Mouse (Mus musculus): ENCODE data around the gene Cops7a. TPM values are rescaled to one million over a fixed set of nuclear protein-coding genes. Genes with fewer than 3 reads are reported as not detected.

The Cops7a gene
- polyA plus RNA-seq, 1 experiment from 2014 or later: 163 TPM

DNA sequence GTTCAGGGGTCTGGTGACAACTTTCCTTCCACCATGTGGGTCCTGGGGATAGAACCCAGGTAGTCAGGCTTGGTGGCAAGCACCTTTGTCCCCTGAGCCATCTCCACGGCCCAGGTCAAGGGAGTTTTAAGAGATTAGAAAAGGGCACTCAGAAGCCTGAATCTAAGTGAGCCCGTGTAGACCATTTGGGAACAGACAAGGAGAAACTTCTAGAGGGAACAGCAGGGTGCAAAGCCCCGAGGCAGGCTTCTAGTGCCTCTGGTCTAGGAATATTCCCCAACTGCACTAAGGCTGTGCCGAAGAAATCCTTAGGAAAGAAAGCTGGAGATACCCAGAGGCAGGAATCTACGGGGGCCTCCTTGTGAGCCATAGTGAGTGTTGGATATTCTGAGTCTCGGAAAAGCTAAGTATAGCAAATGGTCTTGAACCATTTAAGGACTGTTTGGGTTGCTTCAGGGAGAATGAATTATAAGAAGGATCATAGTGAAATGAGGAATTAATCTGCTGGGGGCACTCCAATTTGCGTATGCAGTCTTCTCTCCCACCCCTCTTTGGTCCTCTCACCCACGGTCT, 30.6 kb upstream of the Cops7a start:
- ATAC-seq (replicated peaks; ENCODE audit: low FRiP score): no peak
- Histone ChIP-seq H3K36me3 (no peaks in the 10 kb centered on the region), H3K4me2 (peak overlapping the region; percentile 100), H3K27me3 (peaks cover 90% of the 10 kb centered on the region), H3K9me3 (replicated peaks) (no peaks in the 10 kb centered on the region), H3K4me1 (peaks cover 34% of the 10 kb centered on the region), H3K9ac (no peak overlapping the region), H3K27ac (no peak overlapping the region), H3K4me3 (replicated peaks) (0 out of 2 replicates have a peak overlapping the region, but pooled peaks have one; percentile 57)
- WGBS: 48% methylated on average over 8 of the region's 8 CpGs

DNA sequence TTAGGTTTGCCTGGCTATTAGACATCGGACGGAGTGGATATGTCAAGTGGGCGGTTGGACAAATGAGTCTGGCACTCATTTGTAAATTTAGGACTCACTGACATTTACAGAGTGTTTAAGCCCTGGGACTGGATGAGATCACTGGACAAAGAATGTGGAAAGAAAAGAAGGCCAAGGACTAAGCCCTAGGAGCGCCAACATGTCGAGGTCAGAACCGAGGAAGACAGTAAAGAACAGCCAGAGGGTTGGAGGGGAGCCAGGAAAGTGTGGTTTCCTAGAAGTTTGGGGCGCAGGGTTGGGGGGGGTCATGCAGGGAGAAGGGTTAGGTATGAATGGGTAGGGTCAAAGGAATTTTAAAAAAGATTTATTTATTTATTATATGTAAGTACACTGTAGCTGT, 29.9 kb upstream of the Cops7a start:
- Histone ChIP-seq H3K36me3 (no peaks in the 10 kb centered on the region), H3K9me3 (replicated peaks) (peaks cover 2% of the 10 kb centered on the region; the same call in 1 of the 2 replicates), H3K4me1 (peaks cover 34% of the 10 kb centered on the region), H3K4me3 (replicated peaks) (no peak overlapping the region), H3K27ac (no peak overlapping the region), H3K27me3 (peaks cover 84% of the 10 kb centered on the region), H3K9ac (no peak overlapping the region), H3K4me2 (no peak overlapping the region)
- 82% methylated on average over 7 of the region's 7 CpGs for WGBS
- no peak for ATAC-seq (replicated peaks; ENCODE audit: low FRiP score)

- peak; percentile 58 for ATAC-seq (replicated peaks; ENCODE audit: low FRiP score)
- H3K9ac ChIP-seq: no peak overlapping the region
- H3K4me2 ChIP-seq: peak overlapping the region; percentile 26; the same call in 1 of the 2 replicates
- H3K4me1 ChIP-seq: peaks cover 34% of the 10 kb centered on the region
- peaks cover 70% of the 10 kb centered on the region for H3K27me3 ChIP-seq
- 9% methylated on average over 11 of the region's 11 CpGs for WGBS
- H3K27ac ChIP-seq: no peak overlapping the region
- no peaks in the 10 kb centered on the region for H3K36me3 ChIP-seq
- H3K4me3 ChIP-seq (replicated peaks): no peak overlapping the region
- H3K9me3 ChIP-seq (replicated peaks): peaks cover 5% of the 10 kb centered on the region; the same call in 1 of the 2 replicates
Measured at GRCm38 (mm10) chr6:124993876-124994275, 28.5 kb upstream of the Cops7a start.

DNA sequence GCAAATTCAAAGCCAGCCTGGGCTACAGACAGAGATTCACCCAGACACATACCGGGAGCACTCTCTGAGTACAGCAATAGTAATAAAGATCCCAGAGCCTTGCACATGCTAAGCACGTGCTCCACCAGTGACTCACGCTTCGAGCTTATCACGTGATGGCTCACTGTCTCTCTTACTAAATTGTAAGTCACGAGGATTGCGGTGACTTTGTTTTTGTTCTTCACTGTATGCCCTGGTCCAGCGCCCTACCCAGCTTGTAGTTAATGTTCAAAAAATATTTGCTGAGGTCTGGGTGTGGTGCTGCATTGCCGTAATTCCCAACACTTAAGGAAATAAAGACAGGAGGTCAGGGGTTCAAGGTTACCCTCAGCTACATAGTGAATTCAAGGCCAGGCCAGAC, 28.0 kb upstream of the Cops7a start:
- Histone ChIP-seq H3K4me2 (no peak overlapping the region), H3K9me3 (replicated peaks) (peaks cover 5% of the 10 kb centered on the region; the same call in 1 of the 2 replicates), H3K4me1 (peaks cover 29% of the 10 kb centered on the region), H3K27ac (no peak overlapping the region), H3K4me3 (replicated peaks) (no peak overlapping the region), H3K9ac (no peak overlapping the region), H3K27me3 (peaks cover 65% of the 10 kb centered on the region), H3K36me3 (no peaks in the 10 kb centered on the region)
- no peak for ATAC-seq (replicated peaks; ENCODE audit: low FRiP score)
- 75% methylated on average over 9 of the region's 9 CpGs for WGBS

- peaks cover 5% of the 10 kb centered on the region; the same call in 1 of the 2 replicates for H3K9me3 ChIP-seq (replicated peaks)
- no peak overlapping the region for H3K4me3 ChIP-seq (replicated peaks)
- no peak overlapping the region for H3K9ac ChIP-seq
- peaks cover 54% of the 10 kb centered on the region for H3K27me3 ChIP-seq
- WGBS: 30% methylated on average over 4 of the region's 4 CpGs
- no peak for ATAC-seq (replicated peaks; ENCODE audit: low FRiP score)
- no peak overlapping the region for H3K4me2 ChIP-seq
- H3K36me3 ChIP-seq: no peaks in the 10 kb centered on the region
- no peak overlapping the region for H3K27ac ChIP-seq
- peaks cover 18% of the 10 kb centered on the region for H3K4me1 ChIP-seq
Measured at GRCm38 (mm10) chr6:124992241-124992640, 26.9 kb upstream of the Cops7a start.

GRCm38 (mm10) chr6:124967766-124968165, 2.4 kb upstream of the Cops7a start:
- peaks cover 17% of the 10 kb centered on the region for H3K4me1 ChIP-seq
- no peak overlapping the region for H3K4me2 ChIP-seq
- no peak overlapping the region for H3K4me3 ChIP-seq (replicated peaks)
- H3K9ac ChIP-seq: no peak overlapping the region
- WGBS: 74% methylated on average over 4 of the region's 4 CpGs
- H3K9me3 ChIP-seq (replicated peaks): no peaks in the 10 kb centered on the region
- no peaks in the 10 kb centered on the region for H3K27me3 ChIP-seq
- ATAC-seq (replicated peaks; ENCODE audit: low FRiP score): no peak
- H3K27ac ChIP-seq: no peak overlapping the region
- peaks cover 16% of the 10 kb centered on the region for H3K36me3 ChIP-seq

- Histone ChIP-seq H3K9me3 (replicated peaks) (no peaks in the 10 kb centered on the region), H3K4me3 (replicated peaks) (peak overlapping the region; percentile 72), H3K4me2 (peak overlapping the region; percentile 85), H3K27ac (no peak overlapping the region), H3K36me3 (peaks cover 26% of the 10 kb centered on the region), H3K4me1 (peaks cover 17% of the 10 kb centered on the region), H3K9ac (0 out of 2 replicates have a peak overlapping the region, but pooled peaks have one; percentile 95), H3K27me3 (no peaks in the 10 kb centered on the region)
- 96% methylated on average over 7 of the region's 7 CpGs for WGBS
- no peak for ATAC-seq (replicated peaks; ENCODE audit: low FRiP score)
Measured at GRCm38 (mm10) chr6:124966466-124967118, 1.3 kb upstream of the Cops7a start.

DNA sequence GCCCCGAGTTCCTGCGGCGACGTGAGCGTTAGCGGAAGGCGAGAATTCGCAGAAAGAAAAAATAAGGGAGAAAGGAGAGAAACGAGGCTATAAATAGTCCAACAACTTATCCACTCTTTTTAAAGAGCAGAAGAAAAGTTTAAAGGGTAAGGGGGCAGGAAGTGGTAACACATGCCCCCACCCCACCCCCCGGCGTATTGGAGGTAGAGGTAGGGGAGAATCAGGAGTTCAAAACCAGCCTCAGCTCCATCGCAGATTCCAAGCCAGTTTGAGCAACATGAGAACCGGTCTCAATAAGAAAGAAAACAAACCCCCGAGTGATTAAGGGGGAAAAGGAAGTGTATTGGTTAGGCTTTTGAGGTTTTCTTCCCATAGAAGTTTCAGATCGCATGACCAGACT, 409 bp upstream of the Cops7a start:
- no peaks in the 10 kb centered on the region for H3K9me3 ChIP-seq (replicated peaks)
- peaks cover 17% of the 10 kb centered on the region for H3K4me1 ChIP-seq
- 12% methylated on average over 15 of the region's 15 CpGs for WGBS
- H3K27me3 ChIP-seq: no peaks in the 10 kb centered on the region
- peak overlapping the region; percentile 95 for H3K9ac ChIP-seq
- H3K4me2 ChIP-seq: peak overlapping the region; percentile 85
- peak overlapping the region; percentile 94 for H3K27ac ChIP-seq
- peak overlapping the region; percentile 72 for H3K4me3 ChIP-seq (replicated peaks)
- no peak for ATAC-seq (replicated peaks; ENCODE audit: low FRiP score)
- peaks cover 35% of the 10 kb centered on the region for H3K36me3 ChIP-seq

GRCm38 (mm10) chr6:124964638-124965037, 700 bp downstream of the Cops7a start:
- Histone ChIP-seq H3K27me3 (no peaks in the 10 kb centered on the region), H3K9me3 (replicated peaks) (no peaks in the 10 kb centered on the region), H3K4me2 (peak overlapping the region; percentile 85), H3K27ac (peak overlapping the region; percentile 94), H3K36me3 (peaks cover 46% of the 10 kb centered on the region), H3K4me3 (replicated peaks) (peak overlapping the region; percentile 72), H3K9ac (peak overlapping the region; percentile 95), H3K4me1 (peaks cover 17% of the 10 kb centered on the region)
- ATAC-seq (replicated peaks; ENCODE audit: low FRiP score): peak; percentile 31
- WGBS: 28% methylated on average over 16 of the region's 16 CpGs

GRCm38 (mm10) chr6:124961021-124961420, 4.3 kb downstream of the Cops7a start:
- WGBS: 94% methylated on average over 12 of the region's 12 CpGs
- H3K36me3 ChIP-seq: peaks cover 73% of the 10 kb centered on the region
- peaks cover 10% of the 10 kb centered on the region for H3K4me1 ChIP-seq
- no peak overlapping the region for H3K27ac ChIP-seq
- no peak overlapping the region for H3K4me2 ChIP-seq
- no peak overlapping the region for H3K4me3 ChIP-seq (replicated peaks)
- no peaks in the 10 kb centered on the region for H3K27me3 ChIP-seq
- H3K9ac ChIP-seq: no peak overlapping the region
- ATAC-seq (replicated peaks; ENCODE audit: low FRiP score): no peak
- no peaks in the 10 kb centered on the region for H3K9me3 ChIP-seq (replicated peaks)

- Histone ChIP-seq H3K27ac (no peak overlapping the region), H3K4me3 (replicated peaks) (no peak overlapping the region), H3K9ac (no peak overlapping the region), H3K27me3 (no peaks in the 10 kb centered on the region), H3K36me3 (peaks cover 81% of the 10 kb centered on the region), H3K4me2 (no peak overlapping the region), H3K9me3 (replicated peaks) (no peaks in the 10 kb centered on the region), H3K4me1 (peaks cover 9% of the 10 kb centered on the region)
- no peak for ATAC-seq (replicated peaks; ENCODE audit: low FRiP score)
- 85% methylated on average over 13 of the region's 13 CpGs for WGBS
Measured at GRCm38 (mm10) chr6:124959960-124960359, 5.4 kb downstream of the Cops7a start.

- Histone ChIP-seq H3K9ac (no peak overlapping the region), H3K4me1 (no peaks in the 10 kb centered on the region), H3K9me3 (replicated peaks) (no peaks in the 10 kb centered on the region), H3K27me3 (no peaks in the 10 kb centered on the region), H3K4me3 (replicated peaks) (no peak overlapping the region), H3K27ac (no peak overlapping the region), H3K4me2 (no peak overlapping the region), H3K36me3 (peaks cover 86% of the 10 kb centered on the region)
- no peak for ATAC-seq (replicated peaks; ENCODE audit: low FRiP score)
- 67% methylated on average over 3 of the region's 3 CpGs for WGBS
Measured at GRCm38 (mm10) chr6:124958127-124958526, 7.2 kb downstream of the Cops7a start.

All from kidney, embryonic 15.5 days (tissue).